Mouse (Mus musculus): ENCODE data around the gene Egfl7.

The Egfl7 gene

GRCm38 (mm10) chr2:26638039-26638438, 58.2 kb downstream of the Egfl7 start:
- DNase-seq (ENCODE audit: extremely low read depth, low read depth, low spot score): no peak

GRCm38 (mm10) chr2:26638572-26638971, 58.8 kb downstream of the Egfl7 start:
- DNase-seq (ENCODE audit: extremely low read depth, low read depth, low spot score): no peak

DNA sequence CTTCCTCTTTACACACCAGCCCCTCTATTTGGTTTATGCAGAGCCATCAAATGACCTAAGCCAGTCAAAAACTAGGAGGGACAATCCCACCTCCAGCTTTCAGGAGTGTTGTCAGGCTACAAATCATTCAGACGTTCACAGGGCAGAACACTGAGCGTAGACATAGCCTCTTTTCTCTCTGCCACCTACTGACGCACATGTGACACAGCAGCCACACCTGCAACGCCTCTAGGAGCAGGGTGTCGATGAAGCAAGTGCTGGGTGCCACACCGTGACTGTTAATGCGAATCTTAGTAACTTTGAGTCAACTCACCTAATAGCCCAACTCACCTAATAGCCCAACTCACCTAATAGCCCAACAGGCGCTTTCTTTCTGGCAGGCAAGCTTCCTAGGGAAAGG, 59.3 kb downstream of the Egfl7 start:
- DNase-seq (ENCODE audit: extremely low read depth, low read depth, low spot score): no peak

GRCm38 (mm10) chr2:26639838-26640830, 60.3 kb downstream of the Egfl7 start:
- DNase-seq (ENCODE audit: extremely low read depth, low read depth, low spot score): no peak

GRCm38 (mm10) chr2:26641006-26641647, 61.3 kb downstream of the Egfl7 start:
- no peak for DNase-seq (ENCODE audit: extremely low read depth, low read depth, low spot score)
